Mouse (Mus musculus): ENCODE results near the gene Nfkbie.

DNA sequence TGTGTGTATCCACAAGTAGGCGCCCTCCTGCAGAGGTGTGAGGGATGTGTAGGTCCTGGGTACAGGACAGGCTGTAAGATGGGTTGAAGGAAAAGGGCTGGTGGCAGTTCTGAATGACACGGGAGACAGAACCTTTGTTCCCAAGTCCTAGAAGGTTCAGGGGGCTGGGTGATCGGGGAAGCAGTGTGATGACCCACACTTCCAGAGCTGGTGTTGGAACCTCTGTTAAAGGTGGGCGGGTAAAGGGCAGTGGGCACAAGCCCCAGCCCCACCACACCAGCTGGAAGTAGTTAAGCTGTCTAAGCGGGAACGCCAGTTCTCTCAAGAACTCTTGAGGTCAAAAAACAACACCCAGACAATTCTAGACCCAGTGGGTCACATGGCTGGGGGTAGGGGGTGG, 34.9 kb downstream of the Nfkbie start:
- no peak for TF ChIP-seq CTCF (IDR thresholded peaks at IDR 0.05; ENCODE audit: borderline replicate concordance, insufficient read depth, low read depth, low read length)
- no peak for TF ChIP-seq POLR2A (IDR thresholded peaks at IDR 0.05; ENCODE audit: borderline replicate concordance, insufficient read depth, low read length)
